Mouse (Mus musculus) olfactory bulb, adult 2 months (tissue): ENCODE measurements around the gene Tbc1d2b. TPM values are rescaled to one million over a fixed set of nuclear protein-coding genes. Genes with fewer than 3 reads are reported as not detected.

Experiments
- H3K27ac ChIP-seq: fragments of 200-500 bp; 2 replicates; pipeline ENCODE4 v1.5.1; 2012; ENCODE audit warnings: low read depth, low read length; ENCODE audit not compliant: insufficient read depth
- H3K4me1 ChIP-seq: fragments of 200-500 bp; 2 replicates; pipeline ENCODE4 v1.6.1; 2012; ENCODE audit warnings: low read length; ENCODE audit not compliant: control insufficient read depth, insufficient read depth
- H3K4me3 ChIP-seq: fragments of 200-500 bp; 2 replicates; pipeline ENCODE4 v1.5.1; 2012; ENCODE audit warnings: mild to moderate bottlenecking, low read depth, low read length, moderate library complexity; ENCODE audit not compliant: insufficient read depth
- CTCF ChIP-seq: fragments of 200-500 bp; IDR thresholded peaks from 2 replicates; pipeline ENCODE4 v1.5.1; 2012; ENCODE audit warnings: low read depth, mild to moderate bottlenecking, low read length, moderate library complexity; ENCODE audit not compliant: insufficient read depth
- POLR2A ChIP-seq: fragments of 200-500 bp; IDR thresholded peaks from 2 replicates; pipeline ENCODE4 v1.6.1; 2012; ENCODE audit warnings: mild to moderate bottlenecking, low read depth, low read length, moderate library complexity; ENCODE audit not compliant: insufficient read depth
- WGBS: fragments of 180-500 bp; shearing (Covaris S2); methylation state at CpG from one replicate; pipeline ENCODE4 v1.1.7; 2018; 5-methylcytosine and 5-hydroxymethylcytosine counted together
- polyA plus RNA-seq: library from polyadenylated mRNA; stranded (reverse); fragments of >200 nt; gene quantifications from 2 replicates; pipeline ENCODE4 v1.2.4, GENCODE M21; 2012; ENCODE audit warnings: low replicate concordance; ENCODE audit not compliant: missing spikeins, insufficient read depth, insufficient read length

Tbc1d2b gene
- polyA plus RNA-seq, 1 experiment = not detected

- Histone ChIP-seq H3K4me1 (peaks cover 7% of the 10 kb centered on the region), H3K27ac (no peak overlapping the region), H3K4me3 (no peak overlapping the region)
- TF ChIP-seq POLR2A = no peak
- TF ChIP-seq CTCF = no peak
- WGBS = 90% methylated on average over 8 of the region's 8 CpGs
These were observed 62.8 kb downstream of the Tbc1d2b start for GRCm38 (mm10) chr9:90207808-90208207.

GRCm38 (mm10) chr9:90206500-90206899, 64.1 kb downstream of the Tbc1d2b start:
- 40% methylated on average over 2 of the region's 2 CpGs for WGBS
- TF ChIP-seq POLR2A (no peak), CTCF (0 out of 2 replicates have a peak, but pooled peaks have one; percentile 14)
- Histone ChIP-seq H3K4me3 (no peak overlapping the region), H3K4me1 (peaks cover 7% of the 10 kb centered on the region), H3K27ac (no peak overlapping the region)

DNA sequence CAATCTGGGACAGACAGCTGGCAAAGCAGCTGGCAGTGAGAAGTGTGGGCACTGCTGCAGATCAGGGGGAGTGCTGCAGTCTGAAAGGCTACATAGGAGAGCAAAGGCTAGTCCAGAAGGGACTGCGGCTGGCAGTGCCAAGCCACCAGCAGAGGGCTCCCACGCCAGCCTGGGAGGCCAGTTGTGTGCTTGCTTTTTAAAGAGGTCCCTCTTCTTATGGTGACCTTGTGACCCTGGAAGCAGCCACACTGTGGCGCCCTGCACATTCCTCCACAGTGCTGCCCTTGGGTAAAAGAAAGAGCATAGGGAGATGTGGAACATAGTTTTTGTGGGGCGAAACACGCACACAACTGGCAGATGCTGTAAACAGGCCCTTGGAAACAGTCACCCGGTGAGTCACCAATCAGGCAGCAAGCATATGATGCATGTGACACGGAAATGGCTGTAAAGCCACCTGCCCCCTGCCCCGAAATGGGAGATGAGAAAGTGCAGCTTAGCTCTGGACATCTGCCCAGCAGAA, 66.1 kb downstream of the Tbc1d2b start:
- peaks cover 11% of the 10 kb centered on the region for H3K4me1 ChIP-seq
- 53% methylated on average over 8 of the region's 8 CpGs for WGBS
- H3K4me3 ChIP-seq = no peak overlapping the region
- TF ChIP-seq POLR2A (no peak), CTCF (no peak)
- no peak overlapping the region for H3K27ac ChIP-seq

- Histone ChIP-seq H3K27ac (no peak overlapping the region), H3K4me3 (no peak overlapping the region), H3K4me1 (peaks cover 21% of the 10 kb centered on the region)
- TF ChIP-seq CTCF (no peak), POLR2A (no peak)
- WGBS = 92% methylated on average over 5 of the region's 5 CpGs
These were observed 67.4 kb downstream of the Tbc1d2b start for GRCm38 (mm10) chr9:90203233-90203632.

- H3K4me1 ChIP-seq = peaks cover 22% of the 10 kb centered on the region
- no peak for TF ChIP-seq POLR2A
- TF ChIP-seq CTCF = no peak
- WGBS = 44% methylated on average over 4 of the region's 4 CpGs
- no peak overlapping the region for H3K27ac ChIP-seq
- H3K4me3 ChIP-seq = no peak overlapping the region
These were observed 69.1 kb downstream of the Tbc1d2b start for GRCm38 (mm10) chr9:90201541-90201940.

DNA sequence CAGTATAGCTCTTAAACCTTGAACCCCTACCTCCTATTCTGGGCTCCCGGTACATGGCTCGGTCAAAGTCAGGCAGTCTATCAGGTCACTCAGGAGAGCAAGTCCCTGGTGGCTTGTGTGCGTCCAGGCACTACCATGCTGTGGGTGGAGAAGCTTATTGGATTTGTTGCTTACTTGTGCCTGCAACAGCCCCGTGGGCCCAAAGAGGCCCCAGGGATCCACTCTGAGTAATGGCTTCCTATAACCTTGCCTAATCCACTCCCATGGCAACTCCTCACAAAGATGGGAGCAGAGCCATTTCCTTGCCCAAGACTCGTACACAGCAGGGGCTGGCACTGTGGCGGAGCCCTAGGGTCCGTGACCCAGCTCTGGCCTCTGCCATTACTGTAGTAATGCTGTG, 69.5 kb downstream of the Tbc1d2b start:
- WGBS = 84% methylated on average over 7 of the region's 7 CpGs
- Histone ChIP-seq H3K27ac (no peak overlapping the region), H3K4me3 (no peak overlapping the region), H3K4me1 (peaks cover 22% of the 10 kb centered on the region)
- TF ChIP-seq POLR2A (no peak), CTCF (no peak)

- Histone ChIP-seq H3K4me1 (peaks cover 22% of the 10 kb centered on the region), H3K4me3 (no peak overlapping the region), H3K27ac (no peak overlapping the region)
- 94% methylated on average over 4 of the region's 4 CpGs for WGBS
- TF ChIP-seq CTCF (no peak), POLR2A (no peak)
These were observed 70.1 kb downstream of the Tbc1d2b start for GRCm38 (mm10) chr9:90200501-90200900.

- no peak for TF ChIP-seq POLR2A
- no peak for TF ChIP-seq CTCF
- 95% methylated on average over 18 of the region's 18 CpGs for WGBS
- H3K4me3 ChIP-seq = no peak overlapping the region
- peaks cover 20% of the 10 kb centered on the region for H3K4me1 ChIP-seq
- H3K27ac ChIP-seq = no peak overlapping the region
These were observed 71.0 kb downstream of the Tbc1d2b start for GRCm38 (mm10) chr9:90199611-90200010.

GRCm38 (mm10) chr9:90198531-90199449, 71.8 kb downstream of the Tbc1d2b start:
- no peak for TF ChIP-seq POLR2A
- no peak for TF ChIP-seq CTCF

More at GRCm38 (mm10) chr9:90198531-90199449, 71.8 kb downstream of the Tbc1d2b start:
- Histone ChIP-seq H3K4me3 (no peak overlapping the region), H3K4me1 (peaks cover 15% of the 10 kb centered on the region), H3K27ac (no peak overlapping the region)
- WGBS = 57% methylated on average over 10 of the region's 10 CpGs
